Mouse (Mus musculus) kidney, postnatal 4 days (tissue): ENCODE results near the gene Pkn2.
A peak's percentile ranks its signal among the peaks of the same experiment; 100 is the strongest.

Source experiments
- DNase-seq, 2 experiments: peaks; one replicate each; pipeline ENCODE4 v3.0.0; 2021; ENCODE audit warnings: mixed read lengths in 2 of 2

Gene Pkn2

DNA sequence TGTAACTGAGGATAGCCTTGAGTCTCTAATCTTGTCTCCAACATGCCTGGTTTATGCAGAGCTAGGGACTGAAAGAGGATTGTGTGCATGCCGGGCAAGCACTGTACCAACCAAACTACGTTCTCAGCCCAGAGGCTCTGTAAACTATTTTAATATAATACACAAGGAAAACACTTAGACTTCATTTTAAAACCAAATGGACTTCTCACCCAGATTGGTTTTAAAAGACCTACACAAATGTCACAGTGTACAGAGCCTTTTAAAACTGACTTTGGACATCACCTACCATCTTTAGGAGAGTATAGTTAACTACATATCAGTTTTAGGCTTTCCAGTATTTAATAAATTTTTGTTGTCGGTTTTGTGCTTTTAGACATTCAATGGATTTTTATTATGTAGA is 48.9 kb downstream of the Pkn2 start:
- no peak for DNase-seq

DNA sequence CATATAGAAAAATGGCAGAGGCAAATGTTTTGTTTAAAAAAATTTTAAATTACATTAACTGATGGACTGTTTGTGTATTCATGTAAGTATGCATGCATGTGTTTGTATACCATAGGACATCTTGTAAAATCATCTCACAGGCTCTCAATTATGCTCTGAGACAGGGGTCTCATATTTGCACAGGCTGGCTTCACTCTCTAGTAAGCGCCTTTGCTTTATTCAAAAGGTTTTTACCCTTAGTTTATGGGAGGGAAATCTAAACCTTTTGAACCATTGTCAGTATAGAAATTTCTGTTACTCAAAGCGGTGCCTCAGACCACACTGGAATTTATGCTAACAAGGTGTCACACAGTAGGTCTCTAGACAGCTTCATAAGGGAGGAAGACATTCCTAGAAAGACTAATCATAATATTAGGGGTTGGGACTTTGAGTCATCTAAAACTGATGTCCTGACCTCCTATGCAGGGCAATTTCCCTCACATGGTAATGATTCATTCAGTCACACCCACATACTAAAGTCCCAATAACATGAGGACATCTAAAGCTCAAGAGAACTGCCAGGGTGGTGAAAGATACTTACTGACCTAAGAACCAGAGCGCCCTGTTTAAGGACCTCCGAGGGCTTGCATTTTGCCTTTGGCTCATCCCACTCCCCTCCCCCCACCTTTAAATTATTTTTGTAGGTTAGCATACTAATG is 55.2 kb downstream of the Pkn2 start:
- DNase-seq, result no peak

DNA sequence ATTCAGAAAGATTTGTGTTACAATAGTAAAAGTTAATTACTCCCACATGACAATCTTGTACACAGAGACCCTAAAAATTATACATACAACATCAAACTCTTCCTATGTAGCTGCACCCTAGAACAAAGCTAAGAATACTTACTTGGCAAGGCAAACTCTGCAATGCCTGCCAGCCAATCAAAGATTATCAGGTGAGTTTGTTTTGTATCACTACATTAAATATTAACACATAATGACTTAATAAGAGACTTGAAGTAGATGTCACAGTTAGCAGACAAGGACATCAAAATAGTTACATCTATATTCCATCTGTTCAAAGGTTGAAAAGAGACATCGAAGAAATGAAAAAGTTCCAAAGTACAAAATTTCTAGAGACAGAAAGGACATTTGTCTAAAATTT is 58.2 kb downstream of the Pkn2 start:
- DNase-seq, result no peak

DNA sequence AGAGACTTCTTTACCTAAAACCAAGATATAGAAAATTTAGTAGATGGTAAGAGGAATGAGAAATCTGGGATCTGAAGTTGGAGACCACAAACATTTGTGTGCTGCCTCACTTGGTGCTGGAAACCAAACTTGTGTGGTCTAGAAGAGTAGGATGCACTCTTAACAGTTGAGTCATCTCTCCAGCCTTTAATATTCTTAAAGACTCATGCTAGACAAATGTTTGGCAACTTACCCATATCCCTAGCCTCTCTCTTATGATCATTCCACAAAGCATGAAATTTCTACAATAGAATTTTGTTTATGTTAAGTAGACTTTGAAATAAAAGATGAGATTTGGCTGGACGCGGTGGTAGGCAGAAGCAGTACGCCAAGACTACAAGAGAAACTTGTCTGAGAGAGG is 64.3 kb downstream of the Pkn2 start:
- DNase-seq, result no peak

GRCm38 (mm10) chr3:142811582-142811981 is 70.2 kb downstream of the Pkn2 start:
- DNase-seq, result no peak

DNA sequence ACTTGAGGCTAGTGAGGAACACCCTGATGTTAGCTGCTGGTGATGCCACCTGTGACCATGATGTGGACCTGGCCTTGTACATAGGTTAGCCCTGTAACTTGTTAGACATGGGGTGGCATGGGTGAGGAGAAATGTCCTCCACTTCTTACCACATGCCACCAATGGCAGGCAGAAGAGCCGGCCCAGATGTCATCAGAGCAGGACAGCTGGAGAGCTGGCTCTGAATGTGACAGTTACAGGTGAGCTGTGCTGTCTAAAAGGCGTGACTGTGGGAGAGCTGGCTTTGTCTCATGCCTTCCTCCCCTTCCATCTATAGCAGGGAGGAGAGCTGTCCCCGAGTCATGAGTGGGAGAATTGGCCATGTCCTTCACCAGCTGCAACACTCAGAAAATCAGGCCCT is 86.2 kb downstream of the Pkn2 start:
- no peak for DNase-seq

GRCm38 (mm10) chr3:142786423-142787072 is 95.3 kb downstream of the Pkn2 start:
- DNase-seq, result no peak

DNA sequence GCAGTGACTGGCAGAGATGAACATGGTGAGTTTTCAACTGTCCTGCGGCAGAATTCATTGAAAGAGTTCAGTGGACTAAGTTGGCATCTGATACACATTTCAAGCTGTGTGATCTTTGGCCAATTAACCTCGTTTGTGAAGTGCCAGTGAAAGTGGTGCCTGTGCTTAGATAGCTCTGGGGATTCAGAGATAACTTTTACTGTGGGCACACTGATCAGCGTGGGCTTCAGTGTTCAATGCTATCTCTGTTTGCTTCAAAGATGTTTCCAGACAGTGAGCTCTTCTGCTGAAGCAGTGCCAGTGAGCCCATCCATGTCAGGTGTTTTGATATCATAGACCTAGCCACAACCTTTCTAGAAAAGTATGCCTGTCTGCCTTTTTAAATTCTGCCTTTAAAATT is 104.6 kb downstream of the Pkn2 start:
- no peak for DNase-seq

DNA sequence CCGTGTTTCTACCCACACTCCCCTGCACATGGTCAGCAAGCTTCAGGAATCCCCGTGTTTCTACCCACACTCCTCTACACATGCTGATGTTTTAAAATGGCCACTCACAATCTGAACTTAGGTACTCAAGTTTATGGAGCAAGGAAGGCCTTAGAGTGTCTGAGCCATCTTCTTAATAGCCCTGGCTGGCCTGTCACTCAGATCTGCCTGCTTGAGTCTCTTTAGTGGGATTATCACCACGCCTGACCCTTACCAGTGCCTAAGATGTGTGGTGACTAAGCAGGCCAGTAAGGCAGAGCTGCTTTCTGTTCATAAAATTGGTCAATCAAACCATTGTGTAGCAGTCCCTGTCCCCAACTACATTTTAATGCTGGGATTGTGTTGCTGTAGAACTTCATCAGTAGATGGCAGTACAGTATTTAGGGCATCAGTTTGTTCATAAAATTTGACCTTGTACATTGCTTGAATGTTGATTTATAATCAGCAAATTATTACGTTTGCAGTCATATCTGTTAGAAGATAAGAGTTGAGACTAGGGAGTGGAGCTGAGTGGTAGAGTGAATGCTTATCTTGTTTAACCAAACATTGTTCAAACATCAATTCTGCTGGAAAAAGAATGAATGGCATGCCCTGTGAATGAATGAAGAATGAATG is 108.1 kb downstream of the Pkn2 start:
- no peak for DNase-seq

- no peak for DNase-seq
Measured at GRCm38 (mm10) chr3:142770518-142770917, 111.3 kb downstream of the Pkn2 start.

- DNase-seq, result no peak
Measured at GRCm38 (mm10) chr3:142768498-142768897, 113.3 kb downstream of the Pkn2 start.

DNA sequence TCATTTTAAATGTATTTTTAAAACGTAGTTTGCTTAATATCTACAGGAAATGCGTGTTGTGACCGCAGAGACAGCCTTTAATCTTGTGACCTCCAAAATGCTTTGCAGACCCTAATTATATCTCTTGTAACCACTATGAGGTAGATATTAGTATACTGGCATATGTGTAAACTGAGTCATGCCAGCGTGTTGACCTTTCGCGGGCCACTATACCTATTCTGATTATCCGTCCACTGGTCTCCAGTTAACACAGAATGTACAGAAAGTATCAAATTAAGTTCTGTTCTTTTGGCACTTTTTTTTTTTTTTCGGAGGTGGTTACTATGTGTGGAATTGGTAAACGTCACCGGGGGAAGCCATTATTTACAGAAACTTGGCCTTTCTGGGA is 116.0 kb downstream of the Pkn2 start:
- no peak for DNase-seq

DNA sequence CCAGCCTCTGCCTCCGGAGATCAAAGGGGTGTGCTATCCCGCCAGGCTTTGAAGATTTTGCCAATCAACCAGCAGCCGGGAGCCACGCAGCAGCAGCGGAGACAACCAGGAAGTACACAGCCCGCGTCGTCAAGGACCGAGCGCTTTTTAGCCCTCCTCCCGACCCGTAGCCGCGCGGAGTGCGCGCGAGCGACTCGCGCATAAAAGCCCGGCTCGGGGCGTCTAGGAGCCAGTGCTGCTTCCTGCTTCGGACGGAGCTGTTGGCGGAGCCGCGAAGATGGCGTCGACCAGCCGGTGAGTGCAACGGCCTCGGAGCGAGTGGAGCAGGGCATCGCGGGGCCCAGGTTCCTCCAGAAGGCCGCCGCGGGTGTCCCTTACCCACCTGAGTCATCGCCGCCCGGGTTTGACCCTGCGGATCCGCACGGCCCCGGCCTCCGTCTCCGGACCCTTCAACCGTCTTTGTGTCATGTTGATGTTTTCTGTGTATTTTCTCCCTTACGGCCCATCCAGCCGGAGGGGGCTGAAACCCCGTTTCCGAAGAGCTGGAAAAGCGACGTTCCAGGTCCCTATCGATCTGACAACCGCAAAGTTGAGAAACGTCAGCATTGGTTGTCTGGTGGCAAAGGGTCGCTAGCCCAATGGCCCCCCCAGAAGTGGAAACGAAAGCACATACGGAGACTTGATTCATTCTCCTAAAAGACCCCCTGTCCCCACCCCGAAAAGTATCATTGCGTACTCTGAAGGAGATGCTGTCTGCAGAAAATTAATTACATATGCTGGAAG is 116.6 kb downstream of the Pkn2 start, which contains the start of gene Gtf2b:
Gene Gtf2b, plus strand, starts transcription at position 51 of the 783 bp plus-strand sequence.
- peak; percentile 96 to 97 for DNase-seq

- DNase-seq, result no peak
Measured at GRCm38 (mm10) chr3:142760356-142760755, 121.4 kb downstream of the Pkn2 start.

- no peak for DNase-seq
Measured at GRCm38 (mm10) chr3:142758593-142758992, 123.2 kb downstream of the Pkn2 start.

DNA sequence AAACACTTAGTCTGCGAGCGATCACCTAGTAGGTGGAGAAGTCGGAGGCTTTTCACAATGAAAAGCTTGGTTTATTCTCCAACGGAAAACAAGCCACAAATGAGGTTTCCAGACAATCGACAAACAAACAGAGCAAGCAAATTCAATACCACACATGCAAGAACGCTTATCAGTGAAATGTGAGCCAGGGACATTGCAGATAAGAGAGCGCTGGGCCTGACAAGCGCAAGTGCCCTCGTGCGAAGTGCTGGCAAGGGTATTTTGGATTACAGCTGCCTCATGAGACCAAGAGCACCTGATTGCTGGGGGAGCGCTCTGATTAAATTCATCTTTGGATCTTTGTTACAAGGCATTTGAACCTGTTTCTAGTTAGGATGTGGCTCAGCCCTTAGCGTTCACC is 124.0 kb downstream of the Pkn2 start:
- no peak for DNase-seq

- DNase-seq, result no peak
Measured at GRCm38 (mm10) chr3:142755132-142755867, 126.5 kb downstream of the Pkn2 start.

GRCm38 (mm10) chr3:142749131-142749530 is 132.7 kb downstream of the Pkn2 start:
- no peak for DNase-seq

- peak in 1 of 2 experiments; percentile 50 for DNase-seq
Measured at GRCm38 (mm10) chr3:142747673-142748072, 134.1 kb downstream of the Pkn2 start.

- no peak for DNase-seq
Measured at GRCm38 (mm10) chr3:142745076-142745475, 136.7 kb downstream of the Pkn2 start.

DNA sequence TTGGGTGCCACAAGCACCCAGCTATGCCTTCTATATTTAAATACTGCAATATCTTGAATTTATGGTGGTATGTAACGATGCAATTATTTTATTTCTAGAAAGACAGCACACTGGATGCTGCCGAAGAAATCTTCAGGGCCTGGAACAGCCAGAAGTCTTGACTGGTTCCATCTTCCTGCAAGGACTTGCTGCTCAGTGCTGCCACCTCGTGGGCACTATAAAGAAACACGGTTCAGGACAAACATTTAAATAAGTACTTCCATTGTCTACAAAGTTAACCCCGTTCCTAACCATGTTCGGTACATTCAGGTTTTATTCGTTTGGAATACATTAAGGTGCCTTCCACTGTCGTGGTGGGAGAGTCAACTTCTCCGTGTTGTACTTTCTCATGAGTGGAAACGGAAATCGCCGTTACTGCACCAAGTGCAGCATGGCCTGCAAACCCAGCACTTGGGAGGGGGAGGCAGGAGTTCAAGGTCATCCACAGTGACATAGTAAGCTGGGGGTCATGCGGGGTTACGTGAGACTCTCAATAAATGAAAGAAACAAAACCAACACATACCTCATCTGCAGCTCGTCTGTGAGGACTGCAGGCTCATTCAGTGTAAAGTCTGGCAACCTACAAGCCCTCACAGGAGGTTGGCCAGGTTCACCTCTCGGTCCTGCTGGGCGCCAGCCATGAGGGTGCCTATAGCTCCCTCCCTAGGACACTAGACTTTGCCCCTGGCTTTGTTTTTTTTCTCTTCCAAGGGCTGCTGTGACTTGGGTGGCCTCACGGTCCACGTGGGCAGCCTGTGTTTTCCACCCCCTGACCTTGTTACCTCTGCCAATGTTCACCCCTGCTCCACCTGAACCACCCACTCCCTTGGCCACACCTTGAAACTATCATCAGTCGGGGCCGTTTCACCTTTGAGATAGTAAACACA is 137.6 kb downstream of the Pkn2 start:
- DNase-seq, result peak; percentile 64 to 70
